Mouse (Mus musculus): Measurements from ENCODE around the gene Ptger3. TPM values are rescaled to one million over a fixed set of nuclear protein-coding genes. Genes with fewer than 3 reads are reported as not detected.

Ptger3 gene
- polyA plus RNA-seq, 1 experiment from 2014 or later = 13.1 TPM

- Histone ChIP-seq H3K9ac (no peak overlapping the region), H3K27ac (no peak overlapping the region), H3K36me3 (no peaks in the 10 kb centered on the region), H3K27me3 (no peaks in the 10 kb centered on the region), H3K9me3 (no peaks in the 10 kb centered on the region), H3K4me1 (no peaks in the 10 kb centered on the region), H3K4me3 (no peak overlapping the region), H3K4me2 (no peak overlapping the region)
- no peak for ATAC-seq (ENCODE audit: borderline replicate concordance, extremely low read depth, low FRiP score, low TSS enrichment)
Observed at GRCm38 (mm10) chr3:157664486-157665041, 97.9 kb downstream of the Ptger3 start.

- 58% methylated on average over 1 of the region's 1 CpGs for whole genome bisulfite sequencing
- Histone ChIP-seq H3K27me3 (no peaks in the 10 kb centered on the region), H3K9ac (no peak overlapping the region), H3K4me2 (no peak overlapping the region), H3K4me3 (no peak overlapping the region), H3K9me3 (no peaks in the 10 kb centered on the region), H3K27ac (no peak overlapping the region), H3K4me1 (no peaks in the 10 kb centered on the region), H3K36me3 (no peaks in the 10 kb centered on the region)
- no peak for ATAC-seq (ENCODE audit: borderline replicate concordance, extremely low read depth, low FRiP score, low TSS enrichment)
Observed at GRCm38 (mm10) chr3:157665471-157665870, 98.8 kb downstream of the Ptger3 start.

- Histone ChIP-seq H3K9me3 (no peaks in the 10 kb centered on the region), H3K4me2 (no peak overlapping the region), H3K36me3 (no peaks in the 10 kb centered on the region), H3K9ac (no peak overlapping the region), H3K27me3 (no peaks in the 10 kb centered on the region), H3K4me3 (no peak overlapping the region), H3K4me1 (no peaks in the 10 kb centered on the region), H3K27ac (no peak overlapping the region)
- WGBS = 68% methylated on average over 2 of the region's 2 CpGs
- no peak for ATAC-seq (ENCODE audit: borderline replicate concordance, extremely low read depth, low FRiP score, low TSS enrichment)
Observed at GRCm38 (mm10) chr3:157666142-157666541, 99.5 kb downstream of the Ptger3 start.

- WGBS = 84% methylated on average over 3 of the region's 3 CpGs
Observed at GRCm38 (mm10) chr3:157686105-157686504, 119.4 kb downstream of the Ptger3 start.

GRCm38 (mm10) chr3:157688419-157689162 is 121.9 kb downstream of the Ptger3 start:
- H3K9me3 ChIP-seq = no peaks in the 10 kb centered on the region
- ATAC-seq (ENCODE audit: borderline replicate concordance, extremely low read depth, low FRiP score, low TSS enrichment) = no peak

More at GRCm38 (mm10) chr3:157686105-157686504, 119.4 kb downstream of the Ptger3 start:
- H3K27ac ChIP-seq = no peak overlapping the region
- no peaks in the 10 kb centered on the region for H3K36me3 ChIP-seq
- no peaks in the 10 kb centered on the region for H3K27me3 ChIP-seq
- no peak for ATAC-seq (ENCODE audit: borderline replicate concordance, extremely low read depth, low FRiP score, low TSS enrichment)
- H3K4me1 ChIP-seq = no peaks in the 10 kb centered on the region
- H3K4me3 ChIP-seq = no peak overlapping the region
- H3K9ac ChIP-seq = no peak overlapping the region
- H3K9me3 ChIP-seq = no peaks in the 10 kb centered on the region
- no peak overlapping the region for H3K4me2 ChIP-seq

More at GRCm38 (mm10) chr3:157688419-157689162, 121.9 kb downstream of the Ptger3 start:
- 22% methylated on average over 6 of the region's 6 CpGs for WGBS
- Histone ChIP-seq H3K9ac (no peak overlapping the region), H3K4me3 (no peak overlapping the region), H3K27ac (no peak overlapping the region), H3K27me3 (no peaks in the 10 kb centered on the region), H3K4me2 (no peak overlapping the region), H3K4me1 (no peaks in the 10 kb centered on the region), H3K36me3 (no peaks in the 10 kb centered on the region)

MicroRNA genes within 50 kb of the gene (microRNA counts, 519-probe panel; counts per million panel counts)
- microRNA mmu-miR-186 = 2,674 counts per million, percentile 67 among the panel's probes with 10 or more counts

Small RNAs within 50 kb of the gene (microRNA-seq; reads per million reads assigned to microRNA genes)
- 419 reads per million, percentile 68 among the genes with 10 or more reads in this experiment for gene Mir186

Other genes starting within 250 kb of the Ptger3 start
- 92.9 and 94.0 TPM in 2 replicates for gene Zranb2, start 32.7 kb upstream of the Ptger3 start, polyA plus RNA-seq (2015; fragmentation: Nextera tagmentation; extraction: Ambion mirVana)

Measured in lung, embryonic 15.5 days (tissue).